ENCODE assay signal across 29 mouse cellular contexts in genomic region chr17:90208547-90208946, GRCm38 (mm10).
DNase-seq lines count a peak whose midpoint lies in the region; ATAC-seq and TF ChIP-seq lines count a peak whose summit lies in the region.
"Had no signal": no experiment of that assay in that cellular context is flagged by ENCODE, and none has a peak within 500 bp of the region (broad histone marks: within the 10 kb centered on the region; RNA-seq: fewer than 3 reads in every experiment).

No protein-coding gene starts in this region.

- H3K36me3 ChIP-seq in hindbrain, embryonic 12.5 days = no peaks in the 10 kb centered on the region
- H3K36me3 ChIP-seq in hindbrain, postnatal 0 days (ENCODE audit: insufficient read depth, low read length) = no peaks in the 10 kb centered on the region
- no peaks in the 10 kb centered on the region for H3K36me3 ChIP-seq in midbrain, embryonic 12.5 days
- H3K36me3 ChIP-seq in midbrain, embryonic 10.5 days = no peaks in the 10 kb centered on the region
- H3K36me3 ChIP-seq in forebrain, embryonic 13.5 days (ENCODE audit: poor library complexity, severe bottlenecking) = no peaks in the 10 kb centered on the region
- H3K36me3 ChIP-seq: embryonic facial prominence, embryonic 13.5 days; hindbrain, embryonic 15.5 days; limb, embryonic 12.5 days; liver, embryonic 15.5 days; neural tube, embryonic 12.5 days had no signal

- peak; percentile 32; the same call in 1 of the 2 replicates for ATAC-seq in hindbrain, embryonic 12.5 days (ENCODE audit: low FRiP score)
- no peak for ATAC-seq in hindbrain, postnatal 0 days
- ATAC-seq in midbrain, embryonic 12.5 days (ENCODE audit: low FRiP score, low read depth) = peak; percentile 39
- peak; percentile 61 for ATAC-seq in forebrain, embryonic 13.5 days
- ATAC-seq: Patski had no signal

- H3K27me3 ChIP-seq in hindbrain, embryonic 12.5 days = no peaks in the 10 kb centered on the region
- no peaks in the 10 kb centered on the region for H3K27me3 ChIP-seq in hindbrain, postnatal 0 days (ENCODE audit: insufficient read depth, low read length)
- H3K27me3 ChIP-seq in midbrain, embryonic 12.5 days = no peaks in the 10 kb centered on the region
- no peaks in the 10 kb centered on the region for H3K27me3 ChIP-seq in midbrain, embryonic 10.5 days (ENCODE audit: low read depth, poor library complexity, severe bottlenecking)
- no peaks in the 10 kb centered on the region for H3K27me3 ChIP-seq in forebrain, embryonic 13.5 days
- H3K27me3 ChIP-seq: embryonic facial prominence, embryonic 13.5 days; hindbrain, embryonic 15.5 days; limb, embryonic 12.5 days; liver, embryonic 15.5 days; neural tube, embryonic 12.5 days had no signal

- no peaks in the 10 kb centered on the region for H3K4me1 ChIP-seq in hindbrain, embryonic 12.5 days
- no peaks in the 10 kb centered on the region for H3K4me1 ChIP-seq in hindbrain, postnatal 0 days (ENCODE audit: insufficient read depth, low read length)
- H3K4me1 ChIP-seq in midbrain, embryonic 12.5 days = peaks cover 5% of the 10 kb centered on the region; the same call in 1 of the 2 replicates
- H3K4me1 ChIP-seq in midbrain, embryonic 10.5 days = peaks cover 7% of the 10 kb centered on the region; the same call in 1 of the 2 replicates
- peaks cover 8% of the 10 kb centered on the region for H3K4me1 ChIP-seq in forebrain, embryonic 13.5 days
- H3K4me1 ChIP-seq: embryonic facial prominence, embryonic 13.5 days; limb, embryonic 12.5 days; liver, embryonic 15.5 days; neural tube, embryonic 12.5 days had no signal

- DNase-seq in hindbrain, postnatal 0 days (ENCODE audit: low spot score) = no peak
- no peak for DNase-seq in midbrain, embryonic 10.5 days (ENCODE audit: low spot score)
- no peak for DNase-seq in adipocyte (ENCODE audit: low spot score)
- no peak for DNase-seq in frontal cortex, postnatal 10 days (ENCODE audit: low spot score in 2 of 2)
- DNase-seq: adrenal gland, postnatal 14 days; cerebellum, adult 18-20 months; cerebellum, postnatal 10 days; gastrocnemius, postnatal 14 days; heart, postnatal 36 days; kidney, adult 18-20 months; kidney, postnatal 14 days; lung, embryonic 14.5 days; lung, postnatal 14 days; right cerebral cortex, adult 18-20 months; right cerebral cortex, postnatal 4 days; thymus, adult 2 months; thymus, postnatal 36 days had no signal

- H3K9me3 ChIP-seq in hindbrain, embryonic 12.5 days (replicated peaks) = no peaks in the 10 kb centered on the region
- H3K9me3 ChIP-seq in hindbrain, postnatal 0 days (ENCODE audit: low read length) = no peaks in the 10 kb centered on the region
- H3K9me3 ChIP-seq in midbrain, embryonic 12.5 days = no peaks in the 10 kb centered on the region
- H3K9me3 ChIP-seq in midbrain, embryonic 10.5 days (replicated peaks) = no peaks in the 10 kb centered on the region
- H3K9me3 ChIP-seq in forebrain, embryonic 13.5 days (replicated peaks) = no peaks in the 10 kb centered on the region
- H3K9me3 ChIP-seq: embryonic facial prominence, embryonic 13.5 days; hindbrain, embryonic 15.5 days; limb, embryonic 12.5 days; liver, embryonic 15.5 days; neural tube, embryonic 12.5 days had no signal

- H3K4me3 ChIP-seq in hindbrain, embryonic 12.5 days = no peak overlapping the region
- no peak overlapping the region for H3K4me3 ChIP-seq in hindbrain, postnatal 0 days (ENCODE audit: low read length)
- no peak overlapping the region for H3K4me3 ChIP-seq in midbrain, embryonic 12.5 days
- H3K4me3 ChIP-seq in midbrain, embryonic 10.5 days = no peak overlapping the region
- no peak overlapping the region for H3K4me3 ChIP-seq in forebrain, embryonic 13.5 days
- H3K4me3 ChIP-seq: embryonic facial prominence, embryonic 13.5 days; hindbrain, embryonic 15.5 days; left cerebral cortex, adult 2 months; limb, embryonic 12.5 days; liver, embryonic 15.5 days; myocyte; neural tube, embryonic 12.5 days had no signal

- no peak for TF ChIP-seq CTCF in hindbrain, postnatal 0 days (IDR thresholded peaks at IDR 0.05; ENCODE audit: low read depth)

- no peak overlapping the region for H3K9ac ChIP-seq in hindbrain, embryonic 12.5 days
- H3K9ac ChIP-seq in hindbrain, postnatal 0 days (replicated peaks; ENCODE audit: low read length) = no peak overlapping the region
- no peak overlapping the region for H3K9ac ChIP-seq in midbrain, embryonic 12.5 days (replicated peaks)
- H3K9ac ChIP-seq in forebrain, embryonic 13.5 days = no peak overlapping the region
- H3K9ac ChIP-seq: embryonic facial prominence, embryonic 13.5 days; hindbrain, embryonic 15.5 days; limb, embryonic 12.5 days; liver, embryonic 15.5 days; lung, embryonic 14.5 days; neural tube, embryonic 12.5 days had no signal

- H3K4me2 ChIP-seq in hindbrain, embryonic 12.5 days (replicated peaks) = no peak overlapping the region
- H3K4me2 ChIP-seq in hindbrain, postnatal 0 days (ENCODE audit: low read depth, low read length) = no peak overlapping the region
- H3K4me2 ChIP-seq in midbrain, embryonic 12.5 days (replicated peaks) = no peak overlapping the region
- H3K4me2 ChIP-seq in forebrain, embryonic 13.5 days = no peak overlapping the region
- H3K4me2 ChIP-seq: embryonic facial prominence, embryonic 13.5 days; heart, embryonic 11.5 days; hindbrain, embryonic 15.5 days; limb, embryonic 12.5 days; liver, embryonic 15.5 days; lung, embryonic 14.5 days; neural tube, embryonic 12.5 days had no signal

- H3K27ac ChIP-seq in hindbrain, embryonic 12.5 days = no peak overlapping the region
- no peak overlapping the region for H3K27ac ChIP-seq in hindbrain, postnatal 0 days
- H3K27ac ChIP-seq in midbrain, embryonic 12.5 days (replicated peaks) = no peak overlapping the region
- no peak overlapping the region for H3K27ac ChIP-seq in midbrain, embryonic 10.5 days (replicated peaks)
- H3K27ac ChIP-seq in forebrain, embryonic 13.5 days = no peak overlapping the region
- H3K27ac ChIP-seq: embryonic facial prominence, embryonic 13.5 days; left cerebral cortex, adult 2 months; limb, embryonic 12.5 days; liver, embryonic 15.5 days; neural tube, embryonic 12.5 days had no signal
